Mouse (Mus musculus) splenic B cell, adult 2 months (primary cell): Measurements from ENCODE around the gene Esr2.

Source experiments
- DNase-seq: peaks from one replicate; pipeline ENCODE4 v3.0.0-alpha.2; 2011; ENCODE audit warnings: low read depth, low spot score
- H3K27me3 ChIP-seq: 2 replicates; pipeline ENCODE4 v1.6.1; 2012; ENCODE audit warnings: mild to moderate bottlenecking, low read length, moderate library complexity, mixed read lengths; ENCODE audit not compliant: control insufficient read depth, poor library complexity, insufficient read depth, severe bottlenecking
- H3K36me3 ChIP-seq: 2 replicates; pipeline ENCODE4 v1.6.1; 2012; ENCODE audit warnings: mild to moderate bottlenecking, low read length, moderate library complexity, mixed read lengths; ENCODE audit not compliant: control insufficient read depth, poor library complexity, insufficient read depth, severe bottlenecking

The Esr2 gene

GRCm38 (mm10) chr12:76081557-76082211 lies 95.4 kb downstream of the Esr2 start:
- Histone ChIP-seq H3K36me3 (no peaks in the 10 kb centered on the region), H3K27me3 (no peaks in the 10 kb centered on the region)
- no peak for DNase-seq

- H3K36me3 ChIP-seq = no peaks in the 10 kb centered on the region
- H3K27me3 ChIP-seq = no peaks in the 10 kb centered on the region
- DNase-seq = no peak
Measured at GRCm38 (mm10) chr12:76080876-76081556, 96.0 kb downstream of the Esr2 start.

GRCm38 (mm10) chr12:76073981-76074380 lies 103.1 kb downstream of the Esr2 start:
- no peaks in the 10 kb centered on the region for H3K27me3 ChIP-seq
- no peaks in the 10 kb centered on the region for H3K36me3 ChIP-seq
- DNase-seq = no peak

GRCm38 (mm10) chr12:76073066-76073826 lies 103.8 kb downstream of the Esr2 start:
- Histone ChIP-seq H3K36me3 (no peaks in the 10 kb centered on the region), H3K27me3 (no peaks in the 10 kb centered on the region)
- DNase-seq = no peak

GRCm38 (mm10) chr12:76071935-76072849 lies 104.9 kb downstream of the Esr2 start:
- Histone ChIP-seq H3K36me3 (no peaks in the 10 kb centered on the region), H3K27me3 (no peaks in the 10 kb centered on the region)
- no peak for DNase-seq
